Mouse (Mus musculus) liver, embryonic 15.5 days (tissue): ENCODE results near the gene Gstp3. TPM values are rescaled to one million over a fixed set of nuclear protein-coding genes. Genes with fewer than 3 reads are reported as not detected.
"Not testable (repeated sequence)": the region's sequence is repeated elsewhere in the genome, so short reads cannot be mapped to it uniquely, and the experiment has no call there.

Experiments
- ATAC-seq: fragments of 200-750 bp; cut with Nextera tagmentation; 2 replicates; pipeline ENCODE4 v1.8.0; 2017; ENCODE audit warnings: moderate number of reproducible peaks, mild to moderate bottlenecking, moderate library complexity; ENCODE audit not compliant: insufficient read depth
- H3K27ac ChIP-seq: fragments of 300-500 bp; sonication (generic); replicated peaks from 2 replicates; pipeline ENCODE4 v1.5.1; 2015; ENCODE audit warnings: mild to moderate bottlenecking, inconsistent platforms
- H3K27me3 ChIP-seq: fragments of 300-500 bp; sonication (generic); 2 replicates; pipeline ENCODE4 v1.6.1; 2015; ENCODE audit warnings: mild to moderate bottlenecking, inconsistent platforms
- H3K36me3 ChIP-seq: fragments of 300-500 bp; sonication (generic); replicated peaks from 2 replicates; pipeline ENCODE4 v1.6.1; 2015; ENCODE audit warnings: moderate library complexity, mild to moderate bottlenecking, inconsistent platforms
- H3K4me1 ChIP-seq: fragments of 300-500 bp; sonication (generic); replicated peaks from 2 replicates; pipeline ENCODE4 v1.6.1; 2015; ENCODE audit warnings: inconsistent platforms
- H3K4me2 ChIP-seq: fragments of 300-500 bp; sonication (generic); 2 replicates; pipeline ENCODE4 v1.6.1; 2015; ENCODE audit warnings: moderate library complexity, mild to moderate bottlenecking, inconsistent platforms
- H3K4me3 ChIP-seq: fragments of 300-500 bp; sonication (generic); replicated peaks from 2 replicates; pipeline ENCODE4 v1.5.1; 2015; ENCODE audit warnings: mild to moderate bottlenecking, inconsistent platforms
- H3K9ac ChIP-seq: fragments of 300-500 bp; sonication (generic); 2 replicates; pipeline ENCODE4 v1.6.1; 2015; ENCODE audit warnings: moderate library complexity, mild to moderate bottlenecking, inconsistent platforms
- H3K9me3 ChIP-seq: fragments of 300-500 bp; sonication (generic); replicated peaks from 2 replicates; pipeline ENCODE4 v1.6.1; 2016; ENCODE audit warnings: inconsistent platforms
- WGBS: fragments of 180-500 bp; shearing (Covaris S2); methylation state at CpG from one replicate; pipeline ENCODE4 v1.1.7; 2015; ENCODE audit warnings: mixed read lengths; ENCODE audit not compliant: insufficient replicate concordance; 5-methylcytosine and 5-hydroxymethylcytosine counted together
- polyA plus RNA-seq: library from polyadenylated mRNA; unstranded; fragments of >200 nt; fragmentation: Nextera tagmentation; extraction: Ambion mirVana; gene quantifications from 2 replicates; pipeline ENCODE4 v1.2.1, GENCODE M21; 2015

Gene Gstp3
- polyA plus RNA-seq, 1 experiment from 2014 or later, result 77.6 TPM

DNA sequence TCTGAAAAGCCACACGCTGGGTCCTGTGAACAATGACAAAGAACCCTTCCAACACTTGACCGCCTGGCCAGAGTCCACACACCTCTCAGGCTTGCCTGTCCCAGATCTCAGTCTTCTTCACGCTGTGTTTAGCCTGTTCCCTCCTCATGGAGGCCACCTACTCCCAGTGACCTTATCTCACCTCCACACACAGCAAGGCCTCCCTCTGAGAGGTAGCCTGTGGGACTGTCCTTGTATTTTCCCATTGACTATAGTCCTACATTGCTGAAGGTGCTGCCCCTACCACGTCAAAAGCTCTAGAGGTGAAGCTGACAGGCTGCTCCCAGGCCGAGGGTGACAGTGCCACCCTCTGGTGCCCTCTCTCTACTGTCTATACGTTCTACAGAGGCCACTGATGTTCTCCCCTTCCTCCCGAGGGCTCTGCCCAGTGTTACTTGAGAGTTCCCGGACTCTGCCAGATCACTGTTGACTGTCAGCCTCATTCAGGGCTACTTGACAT, 21.2 kb upstream of the Gstp3 start:
- Histone ChIP-seq H3K4me3 (0 out of 2 replicates have a peak overlapping the region, but pooled peaks have one; percentile 12), H3K4me2 (peak overlapping the region; percentile 55), H3K9me3 (no peaks in the 10 kb centered on the region), H3K4me1 (peaks cover 55% of the 10 kb centered on the region), H3K9ac (peak overlapping the region; percentile 44; the same call in 1 of the 2 replicates), H3K36me3 (no peaks in the 10 kb centered on the region), H3K27me3 (peaks cover 12% of the 10 kb centered on the region; the same call in 1 of the 2 replicates), H3K27ac (peak overlapping the region; percentile 83)
- WGBS, result 36% methylated on average over 8 of the region's 8 CpGs
- ATAC-seq, result peak; percentile 90

DNA sequence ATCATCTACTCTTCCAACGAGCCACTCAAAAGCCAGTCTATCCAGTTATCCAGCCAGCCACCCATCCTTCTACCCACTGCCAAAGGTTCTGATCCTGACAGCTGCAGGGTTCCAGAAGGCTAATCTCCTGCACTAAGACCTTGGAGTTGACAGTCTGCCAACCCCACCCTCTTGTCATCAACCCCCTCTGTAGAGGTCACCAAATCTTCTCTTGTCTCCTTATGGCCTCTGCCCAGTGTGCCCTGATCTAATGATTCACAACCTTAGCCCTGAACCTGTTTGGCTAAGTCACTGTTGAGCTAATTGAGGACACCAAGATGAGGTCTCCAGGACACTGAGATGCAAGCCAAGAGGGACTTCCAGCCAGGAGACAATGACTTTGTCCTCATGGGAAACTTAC, 20.2 kb upstream of the Gstp3 start:
- ATAC-seq, result no peak
- Histone ChIP-seq H3K27ac (peak overlapping the region; percentile 12; the same call in 1 of the 2 replicates), H3K4me3 (no peak overlapping the region), H3K9ac (no peak overlapping the region), H3K9me3 (no peaks in the 10 kb centered on the region), H3K27me3 (peaks cover 12% of the 10 kb centered on the region; the same call in 1 of the 2 replicates), H3K36me3 (no peaks in the 10 kb centered on the region), H3K4me1 (peaks cover 49% of the 10 kb centered on the region), H3K4me2 (no peak overlapping the region)
- WGBS, result 47% methylated on average over 1 of the region's 1 CpGs

DNA sequence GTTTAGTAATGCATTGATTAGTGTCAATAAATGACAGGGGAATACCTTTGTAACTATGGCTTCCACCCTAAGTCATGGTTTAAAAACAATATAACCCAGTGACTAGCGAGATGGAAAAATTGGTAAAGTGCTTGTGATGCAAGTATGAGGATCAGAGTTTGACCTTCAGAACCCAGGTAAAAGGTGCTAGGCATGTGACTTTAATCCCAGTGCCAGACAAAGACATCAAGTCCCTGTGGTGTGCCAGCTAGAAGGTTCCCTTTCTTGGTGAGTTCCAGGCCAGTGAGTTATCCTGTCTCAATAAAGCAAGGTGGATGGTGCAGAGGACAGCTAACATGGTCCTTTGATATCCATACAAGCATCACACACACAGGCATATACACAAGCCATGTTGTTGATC, 16.2 kb upstream of the Gstp3 start:
- H3K4me1 ChIP-seq, result peaks cover 39% of the 10 kb centered on the region
- H3K27me3 ChIP-seq, result no peaks in the 10 kb centered on the region
- H3K4me2 ChIP-seq, result no peak overlapping the region
- H3K36me3 ChIP-seq, result no peaks in the 10 kb centered on the region
- H3K4me3 ChIP-seq, result no peak overlapping the region
- H3K9ac ChIP-seq, result no peak overlapping the region
- no peak overlapping the region for H3K27ac ChIP-seq
- no peak for ATAC-seq
- H3K9me3 ChIP-seq, result no peaks in the 10 kb centered on the region
- 66% methylated on average over 1 of the region's 1 CpGs for WGBS

DNA sequence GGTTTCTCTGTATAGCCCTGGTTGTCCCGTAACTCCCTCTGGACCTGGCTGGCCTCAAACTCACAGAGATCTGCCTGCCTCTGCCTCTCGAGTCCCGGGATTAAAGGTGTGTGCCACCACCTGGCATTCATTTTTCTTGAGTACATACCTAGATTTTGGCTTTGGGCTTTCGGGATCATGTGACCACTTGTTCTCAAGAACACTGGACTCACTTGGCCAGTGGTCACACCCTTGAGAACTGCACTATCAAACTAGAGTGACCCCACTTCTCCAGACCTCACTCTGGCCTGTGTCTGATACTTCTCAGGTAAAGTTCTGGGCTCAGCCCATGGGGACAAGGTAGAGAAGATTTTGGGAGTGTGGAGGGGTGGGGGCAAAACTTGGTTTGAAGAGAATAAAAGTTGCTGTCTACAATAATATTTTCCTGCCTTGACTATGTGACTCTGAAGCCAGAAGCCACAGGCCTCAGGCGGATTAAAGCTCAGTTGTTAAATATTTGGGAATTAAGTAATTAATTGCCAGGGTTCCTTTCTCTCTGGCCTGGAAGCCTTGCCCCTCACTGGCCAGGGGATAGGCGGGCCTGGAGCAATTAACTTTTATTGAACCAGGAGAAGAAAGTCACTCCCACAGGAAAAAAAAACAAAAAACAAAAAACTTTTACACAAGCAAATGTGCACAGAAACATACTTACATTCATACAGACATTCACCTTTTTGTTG, 13.5 kb upstream of the Gstp3 start:
- H3K9ac ChIP-seq, result no peak overlapping the region
- ATAC-seq, result no peak
- H3K27ac ChIP-seq, result no peak overlapping the region
- H3K36me3 ChIP-seq, result no peaks in the 10 kb centered on the region
- H3K4me1 ChIP-seq, result peaks cover 20% of the 10 kb centered on the region
- 72% methylated on average over 6 of the region's 6 CpGs for WGBS
- no peaks in the 10 kb centered on the region for H3K9me3 ChIP-seq
- no peaks in the 10 kb centered on the region for H3K27me3 ChIP-seq
- H3K4me3 ChIP-seq, result no peak overlapping the region
- H3K4me2 ChIP-seq, result no peak overlapping the region

DNA sequence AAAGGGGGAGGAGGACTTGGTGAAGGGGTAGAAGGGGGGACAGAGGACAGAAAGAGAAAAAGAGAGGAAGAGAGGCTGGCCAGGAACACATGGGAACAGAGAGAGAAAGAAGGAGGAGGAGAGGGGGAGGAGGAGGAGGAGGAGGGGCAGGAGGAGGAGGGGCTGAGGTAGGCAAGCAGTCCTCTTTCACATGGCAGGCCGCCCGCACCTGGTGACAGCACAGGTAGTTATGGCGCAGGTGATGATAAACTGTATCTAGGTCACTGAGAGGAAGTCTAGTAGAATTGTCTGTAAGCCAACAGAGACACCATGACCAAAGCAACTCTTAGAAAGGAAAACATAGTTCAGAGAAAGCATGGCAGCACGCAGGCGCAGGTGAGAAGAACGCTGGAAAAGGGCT, 12.0 kb upstream of the Gstp3 start:
- H3K9ac ChIP-seq, result no peak overlapping the region

DNA sequence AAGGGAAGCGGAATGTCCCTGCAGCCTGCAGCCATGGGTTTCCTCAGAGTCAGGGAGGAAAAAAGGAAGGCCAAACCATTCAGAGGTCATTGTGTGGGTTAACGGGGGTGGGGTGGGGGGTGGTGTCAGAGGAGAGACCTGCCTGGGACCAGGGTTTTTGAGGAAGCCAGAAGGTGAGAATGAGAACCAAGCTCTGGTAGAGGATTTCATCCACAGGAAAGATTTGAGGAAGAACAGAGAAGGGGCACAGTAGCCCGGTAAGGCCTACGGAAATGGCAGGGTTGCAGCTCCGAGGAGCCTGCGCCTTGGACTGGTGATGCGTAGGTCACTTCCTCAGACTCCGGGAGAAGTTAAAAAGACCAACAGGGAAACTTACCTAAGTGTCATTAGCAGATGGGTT, 11.4 kb upstream of the Gstp3 start:
- Histone ChIP-seq H3K4me3 (no peak overlapping the region), H3K9me3 (no peaks in the 10 kb centered on the region), H3K27ac (peak overlapping the region; percentile 71), H3K4me2 (peak overlapping the region; percentile 18; the same call in 1 of the 2 replicates), H3K9ac (no peak overlapping the region), H3K36me3 (no peaks in the 10 kb centered on the region), H3K4me1 (peaks cover 23% of the 10 kb centered on the region), H3K27me3 (no peaks in the 10 kb centered on the region)
- WGBS, result 35% methylated on average over 8 of the region's 8 CpGs
- ATAC-seq, result no peak

More for the DNA sequence above, 12.0 kb upstream of the Gstp3 start:
- Histone ChIP-seq H3K36me3 (no peaks in the 10 kb centered on the region), H3K27me3 (no peaks in the 10 kb centered on the region), H3K27ac (peak overlapping the region; percentile 71), H3K4me3 (no peak overlapping the region), H3K4me1 (peaks cover 21% of the 10 kb centered on the region), H3K4me2 (no peak overlapping the region), H3K9me3 (no peaks in the 10 kb centered on the region)
- ATAC-seq, result no peak
- WGBS, result 81% methylated on average over 6 of the region's 6 CpGs

DNA sequence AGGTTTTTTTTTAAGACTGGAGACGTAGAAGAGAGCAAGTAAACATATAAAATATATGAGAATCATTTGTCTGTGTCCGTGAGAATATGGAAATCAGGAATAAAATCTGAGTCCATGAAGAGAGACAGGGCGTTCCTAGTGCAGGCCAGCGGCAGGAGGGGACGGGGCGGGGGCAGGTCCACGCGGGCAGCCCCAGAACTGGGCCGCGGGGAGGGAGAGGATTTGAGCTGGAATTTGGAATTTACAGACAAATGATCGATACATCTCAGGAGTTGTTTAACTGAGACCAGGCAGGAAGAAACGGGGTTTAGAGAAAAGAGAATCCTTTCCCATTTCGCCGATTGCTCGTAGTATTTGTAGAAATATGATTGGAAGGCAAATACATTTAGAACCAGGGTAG, 10.9 kb upstream of the Gstp3 start:
- 0 out of 2 replicates have a peak, but pooled peaks have one; percentile 23 for ATAC-seq
- H3K36me3 ChIP-seq, result no peaks in the 10 kb centered on the region
- no peak overlapping the region for H3K9ac ChIP-seq
- H3K4me3 ChIP-seq, result no peak overlapping the region
- peak overlapping the region; percentile 18; the same call in 1 of the 2 replicates for H3K4me2 ChIP-seq
- peaks cover 23% of the 10 kb centered on the region for H3K4me1 ChIP-seq
- 60% methylated on average over 15 of the region's 15 CpGs for WGBS
- no peaks in the 10 kb centered on the region for H3K9me3 ChIP-seq
- H3K27ac ChIP-seq, result peak overlapping the region; percentile 71
- no peaks in the 10 kb centered on the region for H3K27me3 ChIP-seq

DNA sequence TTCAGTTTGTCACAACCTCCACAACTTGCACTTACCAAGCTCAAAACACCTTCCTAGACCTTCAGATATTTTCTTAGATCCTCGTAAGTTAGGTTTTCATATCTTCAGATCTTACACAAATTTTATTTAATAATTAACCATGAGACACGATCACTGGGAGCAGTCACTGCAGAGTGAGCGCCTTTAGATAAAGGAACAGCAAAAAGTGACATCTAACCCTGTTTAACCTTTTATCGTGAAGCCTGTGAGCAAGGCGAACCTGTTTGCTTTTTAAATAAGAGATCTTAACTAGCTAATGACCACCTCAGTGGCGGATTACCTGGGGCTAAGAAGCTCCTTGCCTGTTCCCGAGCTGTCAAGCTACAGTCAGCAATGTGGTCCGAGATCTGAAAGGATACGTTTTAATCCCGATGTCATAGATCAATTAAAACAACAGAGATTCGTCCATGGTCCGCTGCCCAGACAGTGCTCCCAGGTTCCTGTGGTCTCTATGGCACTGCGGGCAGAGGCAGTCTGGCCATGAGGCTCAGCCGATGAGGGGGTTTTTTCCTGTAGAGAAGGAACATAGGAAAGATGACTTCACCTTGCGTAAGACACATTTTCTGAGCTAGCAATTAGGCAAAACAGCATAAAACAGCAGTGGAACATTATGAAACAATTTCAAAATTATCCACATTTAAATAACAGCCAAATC, 9.5 kb upstream of the Gstp3 start:
- H3K27ac ChIP-seq, result peak overlapping the region; percentile 76
- peaks cover 24% of the 10 kb centered on the region for H3K4me1 ChIP-seq
- no peak overlapping the region; the same call in 1 of the 2 replicates for H3K4me2 ChIP-seq
- H3K4me3 ChIP-seq, result no peak overlapping the region
- ATAC-seq, result peak; percentile 53
- WGBS, result 61% methylated on average over 15 of the region's 15 CpGs
- no peaks in the 10 kb centered on the region for H3K27me3 ChIP-seq
- no peaks in the 10 kb centered on the region for H3K9me3 ChIP-seq
- no peaks in the 10 kb centered on the region for H3K36me3 ChIP-seq
- no peak overlapping the region for H3K9ac ChIP-seq

DNA sequence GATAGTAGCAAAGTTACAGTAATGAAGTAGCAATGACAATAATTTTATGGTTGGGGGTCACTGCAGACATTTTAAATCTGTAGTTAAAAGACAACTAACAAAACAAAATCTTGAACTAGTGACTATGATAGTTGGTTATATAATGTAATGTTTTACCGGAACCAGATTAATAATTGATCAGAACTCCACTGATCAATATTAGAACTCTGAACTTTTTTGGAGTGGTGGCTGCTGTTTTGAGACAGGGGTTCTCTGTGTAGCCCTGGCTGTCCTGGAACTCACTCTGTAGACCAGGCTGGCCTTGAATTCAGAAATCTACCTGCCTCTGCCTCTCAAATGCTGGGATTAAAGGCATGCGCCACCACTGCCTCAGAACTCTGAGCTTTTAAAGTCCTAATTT, 8.9 kb upstream of the Gstp3 start:
- not testable (repeated sequence) for H3K36me3 ChIP-seq, H3K4me2 ChIP-seq, H3K4me3 ChIP-seq, H3K9me3 ChIP-seq, H3K9ac ChIP-seq, H3K27me3 ChIP-seq
- H3K4me1 ChIP-seq, result peaks cover 24% of the 10 kb centered on the region
- H3K27ac ChIP-seq, result peak overlapping the region; percentile 76
- WGBS, result 72% methylated on average over 2 of the region's 2 CpGs
- peak; percentile 33; the same call in 1 of the 2 replicates for ATAC-seq

DNA sequence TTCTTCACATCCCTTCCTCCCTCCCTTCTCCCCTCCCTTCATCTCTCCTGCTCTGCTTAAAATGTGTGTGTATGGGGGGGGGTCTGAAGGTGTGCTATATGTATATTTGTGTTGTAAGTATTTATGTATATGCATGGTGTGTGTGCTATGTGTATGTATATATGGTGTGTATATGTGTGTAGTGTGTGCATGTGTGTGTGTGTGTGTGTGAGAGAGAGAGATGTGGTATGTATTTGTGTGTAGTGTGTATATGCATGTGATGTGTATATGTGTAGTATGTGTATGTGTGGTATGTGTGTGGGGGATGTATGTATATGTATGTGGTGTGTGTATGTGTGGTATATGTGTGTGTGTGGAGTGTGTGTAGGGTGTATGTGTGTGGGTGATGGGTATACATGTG, 7.5 kb upstream of the Gstp3 start:
- ATAC-seq, result 0 out of 2 replicates have a peak, but pooled peaks have one; percentile 11
- H3K9me3 ChIP-seq, result no peaks in the 10 kb centered on the region
- H3K27me3 ChIP-seq, result no peaks in the 10 kb centered on the region
- no peak overlapping the region for H3K4me3 ChIP-seq
- H3K4me1 ChIP-seq, result peaks cover 24% of the 10 kb centered on the region
- no peak overlapping the region for H3K27ac ChIP-seq
- H3K9ac ChIP-seq, result no peak overlapping the region
- H3K36me3 ChIP-seq, result no peaks in the 10 kb centered on the region
- no peak overlapping the region for H3K4me2 ChIP-seq

DNA sequence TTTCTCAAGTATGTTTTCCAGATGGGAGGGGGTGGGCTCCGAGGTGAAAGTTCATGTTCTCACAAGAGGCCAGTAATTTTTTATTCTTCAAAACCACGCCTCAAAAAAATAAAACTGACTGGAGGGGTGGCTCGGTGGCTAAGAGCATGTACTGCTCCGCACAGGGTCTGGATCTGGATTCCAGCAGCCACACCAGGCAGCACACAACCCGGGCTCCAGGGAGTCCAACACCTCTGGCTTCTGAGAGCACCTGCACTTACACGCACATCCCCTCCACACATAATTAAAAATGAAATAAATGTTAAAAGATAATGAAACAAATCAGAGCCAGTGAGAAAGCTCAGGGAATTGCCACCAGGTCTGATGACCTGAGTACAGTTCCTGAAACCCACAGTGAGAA, 6.9 kb upstream of the Gstp3 start:
- Histone ChIP-seq H3K27ac (peak overlapping the region; percentile 66; the same call in 1 of the 2 replicates), H3K36me3 (no peaks in the 10 kb centered on the region), H3K4me2 (no peak overlapping the region), H3K4me3 (no peak overlapping the region), H3K27me3 (no peaks in the 10 kb centered on the region), H3K4me1 (peaks cover 19% of the 10 kb centered on the region), H3K9me3 (no peaks in the 10 kb centered on the region), H3K9ac (no peak overlapping the region)
- WGBS, result 57% methylated on average over 6 of the region's 6 CpGs
- ATAC-seq, result no peak
